Mouse (Mus musculus): ENCODE measurements around the gene Brpf1. TPM values are rescaled to one million over a fixed set of nuclear protein-coding genes. Genes with fewer than 3 reads are reported as not detected.

The Brpf1 gene
- 17.8 and 26.7 TPM in 2 replicates for polyA plus RNA-seq (2012; rRNA removed; ENCODE audit: low replicate concordance)

GRCm38 (mm10) chr6:113306986-113307349 lies at the start of gene Brpf1:
Brpf1 (plus strand) TSS chr6:113307137.

GRCm38 (mm10) chr6:113282101-113282802 lies 24.7 kb upstream of the Brpf1 start, which contains the start of gene Cpne9:
Cpne9 (plus strand) TSS chr6:113282307.

GRCm38 (mm10) chr6:113326533-113327315 lies 19.8 kb downstream of the Brpf1 start, which contains the start of gene Ogg1:
Ogg1 (plus strand) TSS chr6:113326972.

GRCm38 (mm10) chr6:113343177-113344092 lies 36.5 kb downstream of the Brpf1 start, which contains the start of gene Camk1:
Camk1 (minus strand) TSS chr6:113343984.

Other genes starting within 250 kb of the Brpf1 start
- gene Setd5, start 229.8 kb upstream of the Brpf1 start, polyA plus RNA-seq (2012; rRNA removed; ENCODE audit: low replicate concordance), result 32.0 and 49.9 TPM in 2 replicates
- 0.33 and 0.44 TPM in 2 replicates for gene Lhfpl4, start 111.8 kb upstream of the Brpf1 start, polyA plus RNA-seq (2012; rRNA removed; ENCODE audit: low replicate concordance)
- 40.1 and 51.3 TPM in 2 replicates for gene Mtmr14, start 69.3 kb upstream of the Brpf1 start, polyA plus RNA-seq (2012; rRNA removed; ENCODE audit: low replicate concordance)
- 0.04 and 0.10 TPM in 2 replicates for gene Cpne9, start 24.8 kb upstream of the Brpf1 start, polyA plus RNA-seq (2012; rRNA removed; ENCODE audit: low replicate concordance)
- 28.4 and 29.2 TPM in 2 replicates for gene Ogg1, start 19.8 kb downstream of the Brpf1 start, polyA plus RNA-seq (2012; rRNA removed; ENCODE audit: low replicate concordance)
- gene Camk1, start 36.8 kb downstream of the Brpf1 start, polyA plus RNA-seq (2012; rRNA removed; ENCODE audit: low replicate concordance), result 99.6 and 113 TPM in 2 replicates
- 28.1 and 28.6 TPM in 2 replicates for gene Tada3, start 70.7 kb downstream of the Brpf1 start, polyA plus RNA-seq (2012; rRNA removed; ENCODE audit: low replicate concordance)
- gene Arpc4, start 71.0 kb downstream of the Brpf1 start, polyA plus RNA-seq (2012; rRNA removed; ENCODE audit: low replicate concordance), result 94.6 and 97.5 TPM in 2 replicates
- 6.0 and 11.1 TPM in 2 replicates for gene Ttll3, start 82.1 kb downstream of the Brpf1 start, polyA plus RNA-seq (2012; rRNA removed; ENCODE audit: low replicate concordance)
- gene Rpusd3, start 112.2 kb downstream of the Brpf1 start, polyA plus RNA-seq (2012; rRNA removed; ENCODE audit: low replicate concordance), result 60.9 and 97.5 TPM in 2 replicates
- 1,367 and 6,336 TPM in 2 replicates for gene Cidec, start 128.6 kb downstream of the Brpf1 start, polyA plus RNA-seq (2012; rRNA removed; ENCODE audit: low replicate concordance)
- 90.4 and 99.5 TPM in 2 replicates for gene Jagn1, start 135.4 kb downstream of the Brpf1 start, polyA plus RNA-seq (2012; rRNA removed; ENCODE audit: low replicate concordance)
- 10.3 and 39.0 TPM in 2 replicates for gene Il17re, start 151.3 kb downstream of the Brpf1 start, polyA plus RNA-seq (2012; rRNA removed; ENCODE audit: low replicate concordance)
- gene Il17rc, start 164.3 kb downstream of the Brpf1 start, polyA plus RNA-seq (2012; rRNA removed; ENCODE audit: low replicate concordance), result 62.5 and 102 TPM in 2 replicates
- gene Creld1, start 176.2 kb downstream of the Brpf1 start, polyA plus RNA-seq (2012; rRNA removed; ENCODE audit: low replicate concordance), result 31.6 and 59.5 TPM in 2 replicates
- 0.12 TPM in 1 of 2 replicates, not detected in the other for gene Prrt3, start 194.8 kb downstream of the Brpf1 start, polyA plus RNA-seq (2012; rRNA removed; ENCODE audit: low replicate concordance)
- gene Emc3, start 224.5 kb downstream of the Brpf1 start, polyA plus RNA-seq (2012; rRNA removed; ENCODE audit: low replicate concordance), result 74.0 and 95.2 TPM in 2 replicates
- 0.40 and 2.9 TPM in 2 replicates for gene Fancd2, start 224.5 kb downstream of the Brpf1 start, polyA plus RNA-seq (2012; rRNA removed; ENCODE audit: low replicate concordance)